Mouse (Mus musculus): ENCODE measurements around the gene Dnajc8. TPM values are rescaled to one million over a fixed set of nuclear protein-coding genes. Genes with fewer than 3 reads are reported as not detected.

The Dnajc8 gene
- total RNA-seq, 1 experiment, result 167 TPM

- in situ Hi-C loops (cut with MboI; ENCODE audit: low sequenced_read_pairs in 2 of 2, unreplicated experiment in 2 of 2), result no loop called here
- no peak for TF ChIP-seq ZNF384 (IDR thresholded peaks at IDR 0.05; ENCODE audit: low read depth, low read length)
- peaks cover 7 to 10% of the 10 kb centered on the region in 2 experiments for H3K4me1 ChIP-seq (ENCODE audit: control insufficient read depth in 2 of 2, insufficient read depth in 2 of 2, low read length in 2 of 2, poor library complexity in 1 of 2)
These were observed 23.3 kb upstream of the Dnajc8 start for GRCm38 (mm10) chr4:132512080-132512479.

GRCm38 (mm10) chr4:132513395-132514273, 21.7 kb upstream of the Dnajc8 start:
- Histone ChIP-seq H3K9ac (ENCODE audit: insufficient read depth, low read depth, low read length, poor library complexity, severe bottlenecking) (peak overlapping the region; percentile 77), H3K9me3 (ENCODE audit: control insufficient read depth, insufficient read depth, low read depth, low read length) (no peaks in the 10 kb centered on the region), H3K4me3 (ENCODE audit: insufficient read depth in 1 of 2, low read depth in 1 of 2, low read length in 2 of 2, poor library complexity in 1 of 2, severe bottlenecking in 1 of 2) (peak overlapping the region; percentile 62 to 72; a peak in 3 of 4 replicates), H3K27ac (ENCODE audit: insufficient read depth, low read depth, low read length, poor library complexity, severe bottlenecking) (peak overlapping the region; percentile 95), H3K36me3 (ENCODE audit: control insufficient read depth, insufficient read depth, low read length, poor library complexity, severe bottlenecking) (no peaks in the 10 kb centered on the region), H3K4me1 (ENCODE audit: control insufficient read depth in 2 of 2, insufficient read depth in 2 of 2, low read length in 2 of 2, poor library complexity in 1 of 2) (peaks cover 10 to 16% of the 10 kb centered on the region in 2 experiments)
- in situ Hi-C loops (cut with MboI; ENCODE audit: low sequenced_read_pairs in 2 of 2, unreplicated experiment in 2 of 2), result no loop called here
- TF ChIP-seq ZNF384 (IDR thresholded peaks at IDR 0.05; ENCODE audit: low read depth, low read length) (peak; percentile 28; the same call in 1 of the 2 replicates), MAFK (IDR thresholded peaks at IDR 0.05; ENCODE audit: insufficient read depth, low read depth, low read length) (no peak)
- no peak for DNase-seq (ENCODE audit: low read depth, low spot score)

More at GRCm38 (mm10) chr4:132512080-132512479, 23.3 kb upstream of the Dnajc8 start:
- Histone ChIP-seq H3K4me3 (ENCODE audit: insufficient read depth in 1 of 2, low read depth in 1 of 2, low read length in 2 of 2, poor library complexity in 1 of 2, severe bottlenecking in 1 of 2) (no peak overlapping the region), H3K36me3 (ENCODE audit: control insufficient read depth, insufficient read depth, low read length, poor library complexity, severe bottlenecking) (peaks cover 2% of the 10 kb centered on the region; the same call in 1 of the 2 replicates), H3K27ac (ENCODE audit: insufficient read depth, low read depth, low read length, poor library complexity, severe bottlenecking) (no peak overlapping the region), H3K9me3 (ENCODE audit: control insufficient read depth, insufficient read depth, low read depth, low read length) (no peaks in the 10 kb centered on the region), H3K9ac (ENCODE audit: insufficient read depth, low read depth, low read length, poor library complexity, severe bottlenecking) (no peak overlapping the region)
- DNase-seq (ENCODE audit: low read depth, low spot score), result no peak

- H3K4me3 ChIP-seq (ENCODE audit: insufficient read depth in 1 of 2, low read depth in 1 of 2, low read length in 2 of 2, poor library complexity in 1 of 2, severe bottlenecking in 1 of 2), result peak overlapping the region; percentile 47 to 72
- DNase-seq (ENCODE audit: low read depth, low spot score), result peak; percentile 78
- peak overlapping the region; percentile 85 for H3K27ac ChIP-seq (ENCODE audit: insufficient read depth, low read depth, low read length, poor library complexity, severe bottlenecking)
- TF ChIP-seq HCFC1 (IDR thresholded peaks at IDR 0.05; ENCODE audit: borderline replicate concordance, insufficient read depth, low read length) (no peak), CHD2 (IDR thresholded peaks at IDR 0.05; ENCODE audit: low read depth, low read length) (no peak), ZNF384 (IDR thresholded peaks at IDR 0.05; ENCODE audit: low read depth, low read length) (no peak), ZC3H11A (IDR thresholded peaks at IDR 0.05; ENCODE audit: borderline replicate concordance, low read depth, low read length) (peak; percentile 33; the same call in 1 of the 2 replicates), MAFK (IDR thresholded peaks at IDR 0.05; ENCODE audit: insufficient read depth, low read depth, low read length) (no peak)
- in situ Hi-C loops (cut with MboI; ENCODE audit: low sequenced_read_pairs in 2 of 2, unreplicated experiment in 2 of 2), result no loop called here
- H3K9ac ChIP-seq (ENCODE audit: insufficient read depth, low read depth, low read length, poor library complexity, severe bottlenecking), result peak overlapping the region; percentile 74
- H3K4me1 ChIP-seq (ENCODE audit: control insufficient read depth in 2 of 2, insufficient read depth in 2 of 2, low read length in 2 of 2, poor library complexity in 1 of 2), result peaks cover 10 to 16% of the 10 kb centered on the region in 2 experiments
- H3K9me3 ChIP-seq (ENCODE audit: control insufficient read depth, insufficient read depth, low read depth, low read length), result no peaks in the 10 kb centered on the region
- H3K36me3 ChIP-seq (ENCODE audit: control insufficient read depth, insufficient read depth, low read length, poor library complexity, severe bottlenecking), result no peaks in the 10 kb centered on the region
These were observed 20.7 kb upstream of the Dnajc8 start for GRCm38 (mm10) chr4:132514555-132515135.

- H3K27ac ChIP-seq (ENCODE audit: insufficient read depth, low read depth, low read length, poor library complexity, severe bottlenecking), result peak overlapping the region; percentile 83
- peak overlapping the region; percentile 63 for H3K9ac ChIP-seq (ENCODE audit: insufficient read depth, low read depth, low read length, poor library complexity, severe bottlenecking)
- H3K4me1 ChIP-seq (ENCODE audit: control insufficient read depth in 2 of 2, insufficient read depth in 2 of 2, low read length in 2 of 2, poor library complexity in 1 of 2), result peaks cover 10 to 15% of the 10 kb centered on the region in 2 experiments
- in situ Hi-C loops (cut with MboI; ENCODE audit: low sequenced_read_pairs in 2 of 2, unreplicated experiment in 2 of 2), result no loop called here
- no peaks in the 10 kb centered on the region for H3K9me3 ChIP-seq (ENCODE audit: control insufficient read depth, insufficient read depth, low read depth, low read length)
- no peaks in the 10 kb centered on the region for H3K36me3 ChIP-seq (ENCODE audit: control insufficient read depth, insufficient read depth, low read length, poor library complexity, severe bottlenecking)
- TF ChIP-seq HCFC1 (IDR thresholded peaks at IDR 0.05; ENCODE audit: borderline replicate concordance, insufficient read depth, low read length) (0 out of 2 replicates have a peak, but pooled peaks have one; percentile 1), MAFK (IDR thresholded peaks at IDR 0.05; ENCODE audit: insufficient read depth, low read depth, low read length) (no peak), ZNF384 (IDR thresholded peaks at IDR 0.05; ENCODE audit: low read depth, low read length) (peak; percentile 95), CHD2 (IDR thresholded peaks at IDR 0.05; ENCODE audit: low read depth, low read length) (peak; percentile 20; the same call in 1 of the 2 replicates), ZC3H11A (IDR thresholded peaks at IDR 0.05; ENCODE audit: borderline replicate concordance, low read depth, low read length) (no peak)
- DNase-seq (ENCODE audit: low read depth, low spot score), result peak; percentile 94
- peak overlapping the region; percentile 47 to 72 for H3K4me3 ChIP-seq (ENCODE audit: insufficient read depth in 1 of 2, low read depth in 1 of 2, low read length in 2 of 2, poor library complexity in 1 of 2, severe bottlenecking in 1 of 2)
These were observed 19.8 kb upstream of the Dnajc8 start for GRCm38 (mm10) chr4:132515369-132516155.

Data from ES-E14 (cell line).